Mouse (Mus musculus) left cerebral cortex, postnatal 36 days (tissue): ENCODE measurements around the gene P4ha2. TPM values are rescaled to one million over a fixed set of nuclear protein-coding genes. Genes with fewer than 3 reads are reported as not detected.

ENCODE experiments used
- DNase-seq, 2 experiments: peaks; one replicate each; pipeline ENCODE4 v3.0.0; 2021 to 2022; ENCODE audit warnings: low spot score in 2 of 2, mixed read lengths in 1 of 2
- intact Hi-C: fragments of 180-260 bp; cut with DNase I; formaldehyde crosslinking; loops from one replicate; pipeline ENCODE4 v1.15.1; 2025
- total RNA-seq, 2 experiments: library from RNA; stranded (reverse); gene quantifications; 2 replicates each; pipeline ENCODE4 v1.2.3; 2021

Gene P4ha2
- total RNA-seq, 2 experiments from 2014 or later: 15.4 to 21.4 TPM

DNA sequence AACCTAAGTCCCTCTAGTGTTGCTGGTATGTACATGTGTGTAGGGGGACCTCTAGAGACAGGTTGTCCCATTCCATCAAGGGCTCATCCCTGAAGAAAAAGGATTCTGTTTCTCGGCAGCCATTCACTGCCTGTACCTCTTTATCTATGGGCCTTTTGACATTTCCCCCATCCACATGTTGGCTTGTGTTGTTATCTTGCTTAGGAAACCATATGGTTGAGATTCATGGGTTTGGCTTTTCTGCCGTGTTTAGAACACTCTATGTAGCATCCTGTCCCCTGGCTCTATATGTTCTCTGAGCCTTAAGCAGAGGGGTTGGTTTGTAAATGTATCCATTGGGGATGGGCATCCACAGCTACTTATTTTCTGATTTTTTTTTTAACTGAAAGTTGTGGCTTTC is 61.6 kb downstream of the P4ha2 start:
- intact Hi-C loops: no loop called here

DNA sequence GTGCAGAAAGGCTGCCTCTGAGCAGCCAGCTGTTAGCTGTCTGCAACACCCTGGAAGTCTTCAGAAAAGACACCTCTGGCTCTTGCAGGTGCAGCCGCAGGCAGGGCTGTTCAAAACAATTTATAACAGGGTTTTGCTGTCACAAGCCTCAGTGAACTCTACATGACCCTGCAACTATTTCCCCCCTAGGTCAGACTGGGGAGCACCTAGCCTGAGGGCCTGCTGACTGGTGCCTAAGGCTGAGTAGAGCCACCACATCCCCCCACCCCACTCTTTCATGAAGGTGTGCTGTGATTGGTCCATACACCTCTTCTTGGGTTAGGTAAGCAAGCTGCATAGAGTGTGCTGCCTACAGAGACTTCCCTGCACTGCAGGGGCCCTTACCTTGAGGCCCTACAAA is 63.1 kb downstream of the P4ha2 start:
- intact Hi-C loops: no loop called here
- DNase-seq: no peak

More for the DNA sequence above, 61.6 kb downstream of the P4ha2 start:
- no peak for DNase-seq

DNA sequence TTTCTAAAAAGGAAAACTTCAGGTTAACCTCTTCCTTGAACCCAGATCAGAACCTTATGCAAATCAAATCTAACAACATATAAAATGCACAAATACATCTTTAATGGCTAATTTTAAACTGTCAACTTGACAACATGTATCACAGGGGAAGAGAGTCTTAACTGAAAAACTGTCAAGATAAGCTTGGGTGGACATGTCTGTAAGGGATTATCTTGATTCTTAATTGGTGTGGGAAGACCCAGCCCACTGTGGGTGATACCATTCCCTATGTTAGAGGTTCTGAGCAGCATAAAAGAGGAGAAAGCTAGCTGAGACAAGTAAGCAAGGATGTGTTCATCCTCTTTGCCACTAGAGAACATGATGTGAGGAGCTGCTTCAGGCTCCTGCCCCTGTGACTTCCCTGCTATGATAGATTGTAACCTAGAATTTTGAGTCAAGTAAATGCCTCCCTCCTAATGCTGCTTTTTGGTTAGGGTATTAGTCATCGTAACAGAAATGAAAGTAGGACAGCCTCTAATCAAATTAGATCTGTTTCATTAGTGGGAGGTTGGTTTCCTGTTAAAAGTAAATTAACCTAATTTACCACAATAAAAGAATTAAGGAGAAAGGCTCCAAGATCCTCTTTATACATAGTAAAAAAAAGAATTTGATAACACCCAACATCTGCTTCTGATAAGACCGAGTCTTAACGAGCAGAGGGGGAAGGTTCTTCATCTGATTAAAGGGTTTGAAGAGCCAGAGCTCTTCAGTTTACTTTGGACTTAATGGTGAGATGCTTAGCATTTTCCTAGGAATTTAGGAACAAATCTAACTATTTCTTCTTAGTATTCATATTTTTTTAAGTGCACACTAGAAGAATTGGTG is 69.8 kb downstream of the P4ha2 start:
- intact Hi-C loops: no loop called here
- no peak for DNase-seq

DNA sequence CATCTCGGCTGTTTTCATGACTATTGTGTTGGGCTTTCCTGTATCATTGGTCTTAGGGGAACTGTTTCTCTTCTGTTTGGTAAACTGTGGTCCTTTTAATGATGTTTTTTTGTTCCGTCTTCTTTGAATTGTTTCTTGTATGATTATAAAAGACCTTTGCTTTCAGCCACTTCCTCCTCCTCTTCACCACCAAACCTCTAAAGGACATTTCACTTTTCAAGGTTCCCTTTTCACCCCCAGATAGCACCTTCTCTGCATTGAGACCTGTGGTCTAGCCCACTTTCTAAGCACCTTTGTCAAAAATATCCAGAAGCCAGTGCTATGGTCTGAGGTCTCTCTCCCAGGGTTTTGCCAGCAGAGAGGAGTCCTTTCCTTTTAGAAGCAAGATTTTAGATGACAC is 71.3 kb downstream of the P4ha2 start:
- intact Hi-C loops: no loop called here

DNA sequence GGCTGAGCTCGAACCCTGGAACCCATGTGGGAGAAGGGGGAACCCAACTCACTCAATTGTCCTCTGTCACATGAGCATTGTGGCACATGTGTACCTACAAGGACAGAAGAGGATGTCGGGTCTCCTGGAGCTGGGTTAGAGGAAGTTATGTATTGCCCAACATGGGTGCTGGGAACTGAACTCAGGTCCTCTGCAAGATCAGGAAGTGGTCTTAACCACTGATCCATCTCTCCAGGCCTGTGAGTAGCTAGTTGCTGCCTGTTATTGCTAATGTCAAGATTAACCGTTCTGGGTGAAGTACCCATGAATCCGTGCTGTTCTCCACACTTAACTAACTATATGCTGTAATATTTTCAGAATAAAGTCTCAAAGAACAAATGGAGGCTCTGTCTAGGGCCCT is 74.3 kb downstream of the P4ha2 start:
- intact Hi-C loops: no loop called here
- no peak for DNase-seq

More for the DNA sequence above, 71.3 kb downstream of the P4ha2 start:
- no peak for DNase-seq

DNA sequence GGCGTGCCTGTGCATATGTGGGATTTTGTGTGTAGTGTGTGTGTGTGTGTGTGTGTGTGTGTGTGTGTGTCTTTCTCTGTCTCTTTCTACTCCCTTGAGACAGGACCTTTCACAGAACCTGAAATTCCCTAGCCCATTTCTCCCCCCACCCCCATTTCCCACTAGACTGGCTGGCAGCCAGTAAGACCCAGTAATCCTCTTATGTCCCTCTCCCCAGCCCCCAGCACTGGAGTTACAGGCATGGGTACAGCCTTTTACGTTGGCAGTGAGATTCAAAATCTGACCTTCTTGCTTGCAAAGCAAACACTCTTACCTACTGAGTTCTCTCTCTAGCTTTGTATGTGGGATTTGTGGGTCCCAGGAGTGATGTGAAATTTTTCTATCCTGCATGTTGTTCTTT is 75.0 kb downstream of the P4ha2 start:
- intact Hi-C loops: no loop called here
- DNase-seq: no peak

Other genes with a start within 250 kb of the P4ha2 start
- gene Gm12216, start 240.8 kb upstream of the P4ha2 start, total RNA-seq: 1 to 10 TPM; 4.0 to 4.5 TPM
- 10 to 100 TPM in 1 of 2 experiments, 1 to 10 TPM in 1; 7.8 to 13.1 TPM for gene Slc22a5, start 208.4 kb upstream of the P4ha2 start, total RNA-seq
- 1 to 10 TPM; 1.1 to 1.9 TPM for gene Slc22a21, start 119.8 kb upstream of the P4ha2 start, total RNA-seq
- gene Slc22a4, start 72.0 kb upstream of the P4ha2 start, total RNA-seq: 1 to 10 TPM; 4.3 to 5.3 TPM
- 10 to 100 TPM; 12.2 to 13.1 TPM for gene Pdlim4, start 31.1 kb upstream of the P4ha2 start, total RNA-seq
- not detected for gene Csf2, start 149.6 kb downstream of the P4ha2 start, total RNA-seq
- not detected for gene Il3, start 167.2 kb downstream of the P4ha2 start, total RNA-seq
- gene Acsl6, start 203.7 kb downstream of the P4ha2 start, total RNA-seq: 100 to 1,000 TPM; 201 to 207 TPM